Mouse (Mus musculus) testis, adult 2 months (tissue): ENCODE measurements around the gene Ulk1.
"Not testable (repeated sequence)": the region's sequence is repeated elsewhere in the genome, so short reads cannot be mapped to it uniquely, and the experiment has no call there.

Experiments used
- CTCF ChIP-seq: fragments of 200-500 bp; IDR thresholded peaks from 2 replicates; pipeline ENCODE4 v1.5.1; 2012; ENCODE audit warnings: low read depth, mild to moderate bottlenecking, inconsistent platforms, low read length, moderate library complexity; ENCODE audit not compliant: control insufficient read depth, insufficient read depth, insufficient replicate concordance
- POLR2A ChIP-seq: fragments of 200-500 bp; IDR thresholded peaks from 2 replicates; pipeline ENCODE4 v1.6.1; 2012; ENCODE audit warnings: low read depth, mild to moderate bottlenecking, inconsistent platforms, low read length, moderate library complexity; ENCODE audit not compliant: control insufficient read depth

DNA sequence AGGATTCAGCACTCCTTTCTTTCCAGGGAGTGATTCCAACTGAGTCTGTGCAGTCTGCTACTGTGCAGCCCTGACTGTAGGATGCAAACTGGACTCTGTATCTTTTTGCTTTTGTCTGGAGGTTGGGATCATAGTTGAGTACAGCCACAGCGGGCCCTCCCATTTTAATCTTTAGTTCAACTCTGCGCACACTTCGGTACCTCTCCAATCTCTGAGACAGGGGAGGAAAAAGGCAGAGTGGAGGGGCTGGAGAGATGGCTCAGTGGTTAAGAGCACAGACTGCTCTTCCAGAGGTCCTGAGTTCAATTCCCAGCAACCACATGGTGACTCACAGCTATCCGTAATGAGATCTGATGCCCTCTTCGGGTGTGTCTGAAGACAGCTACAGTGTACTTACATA, 28.1 kb upstream of the Ulk1 start:
- not testable (repeated sequence) for TF ChIP-seq CTCF, POLR2A
